Mouse (Mus musculus) CD8-positive naive resting alpha-beta T cell, adult 57 days (primary cell): Measurements from ENCODE around the gene Scube3. TPM values are rescaled to one million over a fixed set of nuclear protein-coding genes. Genes with fewer than 3 reads are reported as not detected.

Source experiments
- total RNA-seq: library from RNA; stranded (reverse); gene quantifications from one replicate; pipeline ENCODE4 v1.2.4, GENCODE M21; 2023

Scube3 gene
- total RNA-seq, result not detected

DNA sequence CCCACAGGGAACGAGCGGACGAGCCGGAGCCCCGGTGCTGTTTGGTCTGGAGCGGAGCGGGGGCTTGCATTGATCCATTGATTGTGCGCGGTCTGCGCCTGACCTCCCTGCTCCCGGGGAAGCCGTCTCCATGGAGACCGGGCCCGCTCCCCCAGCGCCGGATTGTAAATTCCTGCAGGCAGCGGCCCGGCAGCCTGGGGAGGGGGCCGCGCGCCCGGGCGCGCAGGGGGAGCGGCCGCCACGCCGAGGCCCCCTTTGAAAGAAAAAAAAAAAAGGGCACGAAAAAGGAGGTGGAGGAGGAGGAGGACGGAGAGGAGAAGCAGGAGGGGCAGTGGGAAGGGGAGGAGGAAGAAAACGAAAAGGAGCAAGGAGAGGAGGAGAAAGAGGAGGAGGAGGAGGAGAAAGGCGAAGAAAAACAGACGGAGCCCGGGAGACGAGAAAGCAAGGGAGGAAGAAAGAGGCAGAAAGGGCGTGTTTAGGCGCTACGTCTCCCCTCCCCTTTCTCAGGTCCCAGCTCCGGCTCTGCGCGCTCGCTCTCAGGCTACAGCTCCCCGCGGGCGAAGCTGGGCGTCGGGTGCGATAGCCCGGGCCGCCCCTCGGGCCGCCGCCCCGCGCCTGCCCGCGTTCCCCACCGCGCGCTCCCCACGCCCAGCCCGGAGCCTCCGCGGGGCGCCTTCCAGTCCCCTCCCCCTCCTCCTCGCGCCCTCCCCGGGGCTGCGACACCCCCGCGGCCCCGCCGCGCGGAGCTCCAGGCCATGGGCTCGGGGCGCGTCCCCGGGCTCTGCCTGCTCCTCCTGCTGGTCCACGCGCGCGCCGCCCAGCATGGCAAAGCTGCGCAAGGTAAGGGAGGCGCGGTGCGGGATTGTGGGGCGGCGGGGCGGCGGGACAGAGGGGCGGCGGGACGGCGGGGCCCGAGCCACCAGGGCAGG lies at the start of gene Scube3:
Gene Scube3, plus strand, starts transcription at position 371 of the 929 bp plus-strand sequence.

DNA sequence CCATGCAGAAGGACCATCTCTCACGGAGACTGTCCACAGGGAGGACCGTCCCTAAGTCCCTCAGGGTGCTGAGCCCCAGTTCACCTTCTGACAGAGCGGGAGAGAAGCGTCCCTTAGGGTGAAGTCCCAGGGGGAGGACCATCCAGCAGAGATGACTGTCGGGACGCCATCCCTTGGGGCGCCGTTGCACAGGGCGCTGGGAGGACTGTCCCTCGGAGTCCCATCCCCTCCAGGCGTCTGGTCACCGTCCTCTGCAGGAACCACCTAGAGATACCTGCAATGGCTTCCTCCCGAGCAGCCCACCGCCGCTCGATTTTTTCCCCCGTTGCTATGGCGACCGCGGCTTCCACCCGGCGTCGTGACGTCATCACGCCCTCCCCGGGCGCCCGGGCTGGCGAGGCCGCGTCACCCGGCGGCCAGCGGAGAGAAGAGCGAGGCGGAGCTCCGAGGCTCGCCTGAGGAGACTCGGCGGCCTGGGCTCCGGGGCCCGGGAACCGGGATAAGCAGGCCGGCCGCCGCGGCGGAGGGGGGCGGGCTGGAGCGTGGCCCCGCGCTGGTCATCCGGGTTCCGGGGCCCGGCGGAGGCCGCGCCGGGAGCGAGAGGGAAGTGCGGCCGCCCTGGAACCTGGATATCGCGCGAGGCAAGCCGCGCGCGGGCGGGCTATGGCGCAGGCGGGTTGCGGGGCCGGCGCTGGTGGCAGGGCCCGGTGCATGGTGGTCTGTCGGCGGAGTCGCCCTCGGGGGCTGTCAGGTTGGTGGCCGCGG lies 35.0 kb downstream of the Scube3 start, which contains the start of gene Zfp523:
Gene Zfp523, plus strand, starts transcription at position 355 of the 765 bp plus-strand sequence.

DNA sequence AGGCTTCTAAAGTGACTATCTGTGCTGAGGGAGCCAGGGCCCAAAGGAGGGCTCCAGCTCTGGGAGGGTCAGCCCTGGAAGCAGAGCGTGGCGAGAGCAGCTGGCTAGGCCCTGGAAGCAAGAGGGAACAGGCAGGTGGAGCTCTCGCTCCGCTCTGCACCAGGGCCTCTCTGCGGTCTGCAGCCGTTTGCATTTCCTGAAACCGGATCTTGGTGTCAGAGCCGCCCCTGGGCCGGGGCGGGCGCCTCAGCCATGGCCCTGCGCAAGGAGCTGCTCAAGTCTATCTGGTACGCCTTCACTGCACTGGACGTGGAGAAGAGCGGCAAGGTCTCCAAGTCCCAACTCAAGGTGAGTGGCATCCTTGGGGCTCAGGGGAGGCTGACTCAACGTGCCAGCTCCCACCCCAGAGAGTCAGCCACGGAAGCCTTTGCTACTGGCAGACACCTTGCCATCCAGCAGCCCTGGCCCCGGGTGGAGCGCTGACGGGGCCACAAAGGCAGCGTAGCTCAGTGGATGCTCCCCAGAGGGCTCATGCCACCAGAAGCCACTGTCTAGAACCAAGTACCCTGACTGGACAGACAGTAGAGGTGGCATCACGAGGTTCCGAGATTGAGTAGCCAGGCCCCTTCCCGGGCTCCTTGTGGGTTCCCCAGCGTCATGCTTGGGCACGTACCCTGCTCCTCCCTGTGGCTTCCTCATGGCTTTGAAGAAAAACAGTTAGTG lies 65.8 kb downstream of the Scube3 start, which contains the start of gene Def6:
Gene Def6, plus strand, starts transcription at position 188 of the 723 bp plus-strand sequence.

Other genes with a start within 250 kb of the Scube3 start
- 43.9 TPM for gene Anks1, start 232.8 kb upstream of the Scube3 start, total RNA-seq
- 25.2 TPM for gene Taf11, start 232.3 kb upstream of the Scube3 start, total RNA-seq
- gene Tcp11, start 61.5 kb upstream of the Scube3 start, total RNA-seq, result 8.0 TPM
- 16.7 TPM for gene Zfp523, start 35.0 kb downstream of the Scube3 start, total RNA-seq
- 145 TPM for gene Def6, start 65.6 kb downstream of the Scube3 start, total RNA-seq
- gene Ppard, start 90.6 kb downstream of the Scube3 start, total RNA-seq, result 29.2 TPM
- 33.7 TPM for gene Fance, start 171.4 kb downstream of the Scube3 start, total RNA-seq
- gene Rpl10a, start 186.3 kb downstream of the Scube3 start, total RNA-seq, result 2,114 TPM
- 0.21 TPM for gene Tead3, start 208.7 kb downstream of the Scube3 start, total RNA-seq
- 1.3 TPM for gene Tulp1, start 223.1 kb downstream of the Scube3 start, total RNA-seq